Mouse (Mus musculus) stomach, embryonic 15.5 days (tissue): Measurements from ENCODE around the gene Cdkn2aip. TPM values are rescaled to one million over a fixed set of nuclear protein-coding genes. Genes with fewer than 3 reads are reported as not detected.

Experiments
- ATAC-seq: fragments of 200-750 bp; cut with Nextera tagmentation; 2 replicates; pipeline ENCODE4 v1.8.0; 2017; ENCODE audit warnings: low read depth, moderate number of reproducible peaks, moderate TSS enrichment; ENCODE audit not compliant: insufficient read depth, low FRiP score
- H3K27ac ChIP-seq: fragments of 300-500 bp; sonication (generic); 2 replicates; pipeline ENCODE4 v1.5.1; 2015; ENCODE audit warnings: mild to moderate bottlenecking, inconsistent platforms
- H3K27me3 ChIP-seq: fragments of 300-500 bp; sonication (generic); replicated peaks from 2 replicates; pipeline ENCODE4 v1.6.1; 2015; ENCODE audit warnings: inconsistent platforms
- H3K36me3 ChIP-seq: fragments of 300-500 bp; sonication (generic); 2 replicates; pipeline ENCODE4 v1.6.1; 2015; ENCODE audit warnings: inconsistent platforms
- H3K4me1 ChIP-seq: fragments of 300-500 bp; sonication (generic); 2 replicates; pipeline ENCODE4 v1.6.1; 2015; ENCODE audit warnings: inconsistent platforms
- H3K4me2 ChIP-seq: fragments of 300-500 bp; sonication (generic); 2 replicates; pipeline ENCODE4 v1.6.1; 2015; ENCODE audit warnings: mild to moderate bottlenecking, inconsistent platforms
- H3K4me3 ChIP-seq: fragments of 300-500 bp; sonication (generic); replicated peaks from 2 replicates; pipeline ENCODE4 v1.5.1; 2015; ENCODE audit warnings: inconsistent platforms
- H3K9ac ChIP-seq: fragments of 300-500 bp; sonication (generic); 2 replicates; pipeline ENCODE4 v1.6.1; 2015; ENCODE audit warnings: inconsistent platforms
- H3K9me3 ChIP-seq: fragments of 300-500 bp; sonication (generic); 2 replicates; pipeline ENCODE4 v1.6.1; 2016; ENCODE audit warnings: inconsistent platforms
- WGBS: fragments of 180-500 bp; shearing (Covaris S2); methylation state at CpG from one replicate; pipeline ENCODE4 v1.1.7; 2015; 5-methylcytosine and 5-hydroxymethylcytosine counted together
- polyA plus RNA-seq: library from polyadenylated mRNA; unstranded; fragments of >200 nt; fragmentation: Nextera tagmentation; extraction: Ambion mirVana; gene quantifications from 2 replicates; pipeline ENCODE4 v1.2.1, GENCODE M21; 2015

Gene Cdkn2aip
- polyA plus RNA-seq, result 21.4 and 21.6 TPM in 2 replicates

- Histone ChIP-seq H3K4me1 (no peaks in the 10 kb centered on the region), H3K4me3 (peak within 1 kb of the TSS; percentile 74), H3K9me3 (no peaks in the 10 kb centered on the region), H3K27ac (peak within 1 kb of the TSS; percentile 93), H3K4me2 (peak within 1 kb of the TSS; percentile 69), H3K9ac (peak within 1 kb of the TSS; percentile 71), H3K27me3 (no peaks in the 10 kb centered on the region), H3K36me3 (0 out of 2 replicates have a peak, but pooled peaks cover 13% of the 10 kb centered on the region)
- under 1% methylated on average over 97 of the region's 114 CpGs for WGBS
- peak; percentile 98 for ATAC-seq
These were observed at the start of gene Cdkn2aip for GRCm38 (mm10) chr8:47713761-47714745. TSS of gene Cdkn2aip (minus strand) at chr8:47713932.

GRCm38 (mm10) chr8:47763194-47763593 is 49.5 kb upstream of the Cdkn2aip start:
- H3K9me3 ChIP-seq, result no peaks in the 10 kb centered on the region
- H3K36me3 ChIP-seq, result no peaks in the 10 kb centered on the region
- no peak overlapping the region for H3K4me3 ChIP-seq
- no peak for ATAC-seq
- H3K4me1 ChIP-seq, result 0 out of 2 replicates have a peak, but pooled peaks cover 4% of the 10 kb centered on the region
- no peaks in the 10 kb centered on the region for H3K27me3 ChIP-seq
- no peak overlapping the region for H3K4me2 ChIP-seq
- H3K9ac ChIP-seq, result no peak overlapping the region
- H3K27ac ChIP-seq, result no peak overlapping the region
- WGBS, result 56% methylated on average over 9 of the region's 9 CpGs

GRCm38 (mm10) chr8:47760685-47761084 is 47.0 kb upstream of the Cdkn2aip start:
- Histone ChIP-seq H3K4me1 (0 out of 2 replicates have a peak, but pooled peaks cover 4% of the 10 kb centered on the region), H3K9me3 (no peaks in the 10 kb centered on the region), H3K27ac (no peak overlapping the region), H3K9ac (no peak overlapping the region), H3K36me3 (no peaks in the 10 kb centered on the region), H3K4me2 (no peak overlapping the region), H3K27me3 (no peaks in the 10 kb centered on the region), H3K4me3 (no peak overlapping the region)
- WGBS, result 34% methylated on average over 11 of the region's 11 CpGs
- no peak for ATAC-seq

- H3K27ac ChIP-seq, result no peak overlapping the region
- no peaks in the 10 kb centered on the region for H3K36me3 ChIP-seq
- H3K4me1 ChIP-seq, result 0 out of 2 replicates have a peak, but pooled peaks cover 4% of the 10 kb centered on the region
- no peak overlapping the region for H3K9ac ChIP-seq
- no peaks in the 10 kb centered on the region for H3K9me3 ChIP-seq
- no peak for ATAC-seq
- no peak overlapping the region for H3K4me3 ChIP-seq
- H3K27me3 ChIP-seq, result no peaks in the 10 kb centered on the region
- no peak overlapping the region for H3K4me2 ChIP-seq
- WGBS, result 54% methylated on average over 4 of the region's 4 CpGs
These were observed 46.5 kb upstream of the Cdkn2aip start for GRCm38 (mm10) chr8:47760186-47760585.

- Histone ChIP-seq H3K4me3 (no peak overlapping the region), H3K36me3 (no peaks in the 10 kb centered on the region), H3K9ac (no peak overlapping the region), H3K27me3 (no peaks in the 10 kb centered on the region), H3K4me1 (no peaks in the 10 kb centered on the region), H3K27ac (no peak overlapping the region), H3K9me3 (no peaks in the 10 kb centered on the region), H3K4me2 (no peak overlapping the region)
- ATAC-seq, result no peak
- 85% methylated on average over 3 of the region's 3 CpGs for WGBS
These were observed 39.4 kb upstream of the Cdkn2aip start for GRCm38 (mm10) chr8:47753121-47753520.

GRCm38 (mm10) chr8:47750096-47750495 is 36.4 kb upstream of the Cdkn2aip start:
- no peak for ATAC-seq
- no peaks in the 10 kb centered on the region for H3K4me1 ChIP-seq
- WGBS, result 41% methylated on average over 14 of the region's 14 CpGs
- no peaks in the 10 kb centered on the region for H3K27me3 ChIP-seq
- H3K36me3 ChIP-seq, result no peaks in the 10 kb centered on the region
- no peak overlapping the region for H3K4me3 ChIP-seq
- no peak overlapping the region for H3K4me2 ChIP-seq
- no peak overlapping the region for H3K9ac ChIP-seq
- H3K9me3 ChIP-seq, result no peaks in the 10 kb centered on the region
- H3K27ac ChIP-seq, result no peak overlapping the region

GRCm38 (mm10) chr8:47749491-47749890 is 35.8 kb upstream of the Cdkn2aip start:
- WGBS, result 63% methylated on average over 8 of the region's 8 CpGs
- no peak overlapping the region for H3K4me2 ChIP-seq
- H3K9me3 ChIP-seq, result no peaks in the 10 kb centered on the region

GRCm38 (mm10) chr8:47746304-47746703 is 32.6 kb upstream of the Cdkn2aip start:
- H3K9ac ChIP-seq, result no peak overlapping the region
- no peak overlapping the region for H3K4me2 ChIP-seq
- no peak for ATAC-seq
- no peak overlapping the region for H3K4me3 ChIP-seq
- no peak overlapping the region for H3K27ac ChIP-seq
- no peaks in the 10 kb centered on the region for H3K36me3 ChIP-seq
- H3K27me3 ChIP-seq, result no peaks in the 10 kb centered on the region
- H3K9me3 ChIP-seq, result no peaks in the 10 kb centered on the region
- 69% methylated on average over 12 of the region's 12 CpGs for WGBS
- no peaks in the 10 kb centered on the region for H3K4me1 ChIP-seq

More at GRCm38 (mm10) chr8:47749491-47749890, 35.8 kb upstream of the Cdkn2aip start:
- H3K4me1 ChIP-seq, result no peaks in the 10 kb centered on the region
- ATAC-seq, result no peak
- no peak overlapping the region for H3K4me3 ChIP-seq
- no peak overlapping the region for H3K27ac ChIP-seq
- no peak overlapping the region for H3K9ac ChIP-seq
- no peaks in the 10 kb centered on the region for H3K36me3 ChIP-seq
- H3K27me3 ChIP-seq, result no peaks in the 10 kb centered on the region

- Histone ChIP-seq H3K4me3 (no peak overlapping the region), H3K36me3 (no peaks in the 10 kb centered on the region), H3K9me3 (no peaks in the 10 kb centered on the region), H3K27ac (no peak overlapping the region), H3K4me1 (no peaks in the 10 kb centered on the region), H3K27me3 (no peaks in the 10 kb centered on the region), H3K9ac (no peak overlapping the region), H3K4me2 (no peak overlapping the region)
- no peak for ATAC-seq
- WGBS, result 31% methylated on average over 6 of the region's 6 CpGs
These were observed 32.1 kb upstream of the Cdkn2aip start for GRCm38 (mm10) chr8:47745848-47746247.

GRCm38 (mm10) chr8:47744803-47745202 is 31.1 kb upstream of the Cdkn2aip start:
- no peaks in the 10 kb centered on the region for H3K27me3 ChIP-seq
- no peak overlapping the region for H3K27ac ChIP-seq
- 65% methylated on average over 9 of the region's 9 CpGs for WGBS
- no peaks in the 10 kb centered on the region for H3K9me3 ChIP-seq
- no peak overlapping the region for H3K4me3 ChIP-seq
- no peaks in the 10 kb centered on the region for H3K4me1 ChIP-seq
- H3K9ac ChIP-seq, result no peak overlapping the region
- H3K4me2 ChIP-seq, result no peak overlapping the region
- no peak for ATAC-seq
- H3K36me3 ChIP-seq, result no peaks in the 10 kb centered on the region

GRCm38 (mm10) chr8:47743419-47743818 is 29.7 kb upstream of the Cdkn2aip start:
- no peak overlapping the region for H3K27ac ChIP-seq
- no peaks in the 10 kb centered on the region for H3K27me3 ChIP-seq
- H3K36me3 ChIP-seq, result no peaks in the 10 kb centered on the region
- no peaks in the 10 kb centered on the region for H3K9me3 ChIP-seq
- peak overlapping the region; percentile 30; the same call in 1 of the 2 replicates for H3K4me2 ChIP-seq
- H3K9ac ChIP-seq, result no peak overlapping the region
- ATAC-seq, result no peak
- H3K4me1 ChIP-seq, result no peaks in the 10 kb centered on the region
- H3K4me3 ChIP-seq, result no peak overlapping the region
- 8% methylated on average over 11 of the region's 11 CpGs for WGBS

- H3K36me3 ChIP-seq, result no peaks in the 10 kb centered on the region
- no peak for ATAC-seq
- no peaks in the 10 kb centered on the region for H3K4me1 ChIP-seq
- no peak overlapping the region for H3K9ac ChIP-seq
- no peaks in the 10 kb centered on the region for H3K9me3 ChIP-seq
- WGBS, result 34% methylated on average over 8 of the region's 8 CpGs
- H3K4me2 ChIP-seq, result peak overlapping the region; percentile 30; the same call in 1 of the 2 replicates
- no peak overlapping the region for H3K27ac ChIP-seq
- no peaks in the 10 kb centered on the region for H3K27me3 ChIP-seq
- no peak overlapping the region for H3K4me3 ChIP-seq
These were observed 29.3 kb upstream of the Cdkn2aip start for GRCm38 (mm10) chr8:47742992-47743391.
